Mouse (Mus musculus) adrenal gland, adult (tissue): ENCODE measurements at regions not wholly inside any gene's neighbourhood (a gene's known extent, or its start where the extent isn't known, plus 50 kb on each side); places are given as distances from the start of the nearest gene placed in this dataset.

Source experiments
- DNase-seq, 2 experiments: peaks; one replicate each; pipeline ENCODE4 v3.0.0; 2022 to 2023; ENCODE audit warnings: low spot score in 1 of 2; ENCODE audit not compliant: inconsistent age in 2 of 2

GRCm38 (mm10) chr13:99593846-99594813 is 77.8 kb upstream of the Map1b start:
- DNase-seq: no peak

GRCm38 (mm10) chr13:99593243-99593635 is 76.9 kb upstream of the Map1b start:
- DNase-seq: no peak

- DNase-seq: peak; percentile 84 to 88
These were observed 76.4 kb upstream of the Map1b start for GRCm38 (mm10) chr13:99592596-99593242.

GRCm38 (mm10) chr13:99588646-99589045 is 72.3 kb upstream of the Map1b start:
- DNase-seq: no peak

- no peak for DNase-seq
These were observed 67.5 kb upstream of the Map1b start for GRCm38 (mm10) chr13:99583841-99584240.

GRCm38 (mm10) chr13:99580296-99580695 is 64.0 kb upstream of the Map1b start:
- DNase-seq: no peak

- peak; percentile 39 to 70 for DNase-seq
These were observed 63.3 kb upstream of the Map1b start for GRCm38 (mm10) chr13:99579596-99580175.

GRCm38 (mm10) chr13:99577686-99578085 is 61.3 kb upstream of the Map1b start:
- no peak for DNase-seq

GRCm38 (mm10) chr13:99573021-99573420 is 56.7 kb upstream of the Map1b start:
- DNase-seq: no peak

- DNase-seq: no peak
These were observed 56.0 kb upstream of the Map1b start for GRCm38 (mm10) chr13:99572381-99572780.
